Mouse (Mus musculus): ENCODE data around the gene Ocrl. TPM values are rescaled to one million over a fixed set of nuclear protein-coding genes. Genes with fewer than 3 reads are reported as not detected.
A peak's percentile ranks its signal among the peaks of the same experiment; 100 is the strongest.

Gene Ocrl
- polyA plus RNA-seq (2012; rRNA removed) = 39.4 and 46.6 TPM in 2 replicates

DNA sequence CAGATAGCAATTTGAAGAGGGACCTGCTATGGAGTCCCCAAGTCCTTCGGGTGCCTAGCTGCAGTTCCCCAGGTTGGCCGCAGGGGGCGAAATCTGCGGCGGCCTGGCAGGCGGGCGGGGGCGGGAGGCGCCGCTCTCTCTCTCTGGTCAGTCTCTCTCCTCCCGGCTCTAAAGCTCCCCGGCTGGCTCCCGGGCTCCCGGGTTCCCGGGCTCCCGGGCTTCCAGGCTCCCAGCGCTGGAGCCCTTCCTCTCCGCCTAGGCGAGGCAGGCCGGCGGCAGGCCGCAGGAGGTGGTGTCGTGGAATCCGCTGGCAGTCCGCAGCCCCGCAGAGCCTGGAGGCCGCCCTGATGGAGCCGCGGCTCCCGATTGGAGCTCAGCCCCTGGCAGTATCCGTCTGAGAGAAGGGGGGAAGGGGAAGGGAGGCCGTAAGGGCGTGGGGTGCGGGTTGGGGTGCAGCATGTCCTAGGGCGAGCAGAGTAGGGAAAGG is at the start of gene Ocrl:
Gene Ocrl (plus strand): TSS at position 82 of the 487 bp plus-strand sequence.
- TF ChIP-seq POLR2A (IDR thresholded peaks at IDR 0.05; ENCODE audit: borderline replicate concordance, extremely low read depth, insufficient read depth, insufficient read length, poor library complexity, severe bottlenecking) (no peak), CTCF (IDR thresholded peaks at IDR 0.05; ENCODE audit: borderline replicate concordance, extremely low read depth, insufficient read depth, insufficient read length) (peak; percentile 79)
- peak; percentile 85 for DNase-seq (ENCODE audit: low read depth)

DNA sequence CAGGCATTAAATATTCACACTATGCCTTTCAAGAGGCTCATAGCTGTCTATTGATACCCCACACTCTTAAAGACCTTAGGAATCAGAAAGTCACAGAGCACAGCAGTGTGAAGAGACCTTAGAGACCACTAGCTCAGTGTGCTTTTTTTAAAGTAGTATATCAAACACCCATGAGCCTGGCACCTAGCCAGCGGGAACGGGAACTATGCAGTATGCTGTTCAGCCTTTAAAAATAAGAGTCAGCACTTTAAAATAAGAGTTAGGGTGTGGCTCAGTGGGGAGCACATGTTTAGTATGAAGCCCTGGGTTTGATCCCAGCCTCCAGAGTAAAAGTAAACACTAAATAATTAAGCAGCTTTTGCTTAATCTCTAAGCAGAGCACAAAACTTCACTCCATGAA is 32.1 kb upstream of the Ocrl start:
- TF ChIP-seq CTCF (IDR thresholded peaks at IDR 0.05; ENCODE audit: borderline replicate concordance, extremely low read depth, insufficient read depth, insufficient read length) = no peak
- TF ChIP-seq POLR2A (IDR thresholded peaks at IDR 0.05; ENCODE audit: borderline replicate concordance, extremely low read depth, insufficient read depth, insufficient read length, poor library complexity, severe bottlenecking) = no peak
- DNase-seq (ENCODE audit: low read depth) = peak; percentile 13

DNA sequence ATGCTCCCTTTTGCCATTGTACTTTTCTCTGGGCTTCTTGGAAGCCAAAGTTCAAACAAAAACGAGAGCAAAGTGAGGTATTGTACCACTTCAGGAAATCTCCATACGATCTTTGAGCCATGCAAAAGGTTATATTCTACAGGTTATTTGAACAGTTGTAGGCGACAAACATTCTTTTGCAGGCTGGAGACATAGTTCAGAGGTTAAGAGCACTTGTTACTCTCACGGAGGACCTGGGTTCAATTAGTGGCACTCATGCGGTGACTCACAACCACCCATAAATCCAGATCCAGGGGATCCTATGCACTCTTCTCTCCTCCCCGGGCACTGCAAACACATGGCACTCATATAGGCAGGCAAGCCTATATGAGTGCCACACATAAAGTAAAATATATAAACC is 29.4 kb upstream of the Ocrl start:
- no peak for DNase-seq (ENCODE audit: low read depth)
- TF ChIP-seq CTCF (IDR thresholded peaks at IDR 0.05; ENCODE audit: borderline replicate concordance, extremely low read depth, insufficient read depth, insufficient read length) = no peak
- TF ChIP-seq POLR2A (IDR thresholded peaks at IDR 0.05; ENCODE audit: borderline replicate concordance, extremely low read depth, insufficient read depth, insufficient read length, poor library complexity, severe bottlenecking) = no peak

DNA sequence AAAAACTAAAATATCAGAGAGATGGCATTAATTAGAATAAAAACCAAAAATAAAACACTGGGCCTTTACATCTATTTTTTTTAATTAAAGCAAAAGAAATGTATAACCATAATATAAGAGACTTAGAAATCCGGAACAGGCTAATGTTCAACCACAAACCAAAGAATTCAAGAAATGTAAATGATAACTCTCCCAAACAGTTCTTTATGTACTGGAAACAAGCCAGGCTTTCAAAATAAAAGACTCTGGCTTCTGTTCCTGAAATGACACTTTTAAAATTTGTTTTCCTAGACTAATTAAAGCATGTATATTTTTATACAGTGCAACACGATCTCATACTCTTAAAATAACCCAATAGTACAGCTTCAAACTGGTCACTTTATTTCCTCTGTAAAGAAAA is 24.8 kb upstream of the Ocrl start:
- DNase-seq (ENCODE audit: low read depth) = no peak
- TF ChIP-seq POLR2A (IDR thresholded peaks at IDR 0.05; ENCODE audit: borderline replicate concordance, extremely low read depth, insufficient read depth, insufficient read length, poor library complexity, severe bottlenecking) = no peak
- TF ChIP-seq CTCF (IDR thresholded peaks at IDR 0.05; ENCODE audit: borderline replicate concordance, extremely low read depth, insufficient read depth, insufficient read length) = no peak

DNA sequence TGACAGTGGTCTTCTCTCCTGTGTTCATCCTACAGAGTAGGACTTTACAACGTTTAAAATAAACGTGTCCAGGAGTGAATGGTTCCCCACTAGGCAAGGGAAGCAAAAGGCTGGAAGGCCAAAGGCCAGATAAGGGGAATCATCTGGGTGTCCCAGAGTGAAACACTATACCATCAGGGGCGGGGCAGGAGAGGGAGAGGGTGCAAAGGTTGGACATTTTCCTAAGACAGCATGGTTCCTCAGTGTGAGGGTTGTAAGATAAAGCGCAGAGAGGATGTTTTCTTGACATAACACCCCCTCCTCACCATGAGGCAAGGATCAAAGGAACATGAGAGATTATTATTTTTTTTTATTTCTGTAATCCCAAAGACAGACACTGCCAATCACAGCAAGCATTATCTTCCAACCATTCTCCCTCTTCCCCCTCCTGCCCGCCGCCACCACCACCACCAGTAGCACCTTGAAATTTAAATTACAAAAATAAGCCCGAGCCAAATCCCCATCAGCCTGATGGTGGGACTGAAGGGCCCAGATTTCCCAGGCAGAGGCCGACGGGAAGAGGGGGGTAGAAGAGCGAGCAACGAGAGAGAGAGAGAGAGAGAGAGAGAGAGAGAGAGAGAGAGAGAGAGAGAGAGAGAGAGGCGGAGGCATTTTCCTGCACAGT is 20.8 kb upstream of the Ocrl start:
- TF ChIP-seq CTCF (IDR thresholded peaks at IDR 0.05; ENCODE audit: borderline replicate concordance, extremely low read depth, insufficient read depth, insufficient read length) (no peak), POLR2A (IDR thresholded peaks at IDR 0.05; ENCODE audit: borderline replicate concordance, extremely low read depth, insufficient read depth, insufficient read length, poor library complexity, severe bottlenecking) (no peak)
- peak; percentile 59 for DNase-seq (ENCODE audit: low read depth)

DNA sequence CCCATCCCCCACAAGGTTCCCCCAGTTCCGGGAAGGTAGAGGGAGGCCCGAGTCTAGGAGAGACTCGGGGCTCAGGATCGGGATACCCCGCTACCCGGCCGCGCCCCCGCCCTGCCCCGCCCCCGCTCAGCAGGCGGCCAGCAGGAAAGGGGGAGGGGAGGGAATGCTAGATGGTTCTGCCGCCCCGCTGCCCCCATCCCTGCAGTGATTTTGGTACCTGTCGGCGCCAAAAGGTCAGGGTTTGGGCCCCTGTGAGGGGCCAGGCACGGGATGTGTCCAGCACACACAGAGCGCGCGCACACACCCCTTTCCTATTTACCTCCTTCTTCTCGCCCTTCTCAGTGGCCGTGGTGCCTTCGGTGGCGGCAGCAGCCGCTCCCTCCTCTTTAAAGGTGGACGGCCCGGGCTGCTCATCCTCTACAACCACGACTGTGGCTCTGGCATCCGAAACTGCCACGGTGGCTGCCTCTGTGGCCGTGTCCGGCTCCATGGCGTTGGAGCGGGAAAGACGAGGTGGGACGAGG is 20.2 kb upstream of the Ocrl start:
- TF ChIP-seq POLR2A (IDR thresholded peaks at IDR 0.05; ENCODE audit: borderline replicate concordance, extremely low read depth, insufficient read depth, insufficient read length, poor library complexity, severe bottlenecking) (0 out of 2 replicates have a peak, but pooled peaks have one; percentile 23), CTCF (IDR thresholded peaks at IDR 0.05; ENCODE audit: borderline replicate concordance, extremely low read depth, insufficient read depth, insufficient read length) (no peak)
- DNase-seq (ENCODE audit: low read depth) = no peak

DNA sequence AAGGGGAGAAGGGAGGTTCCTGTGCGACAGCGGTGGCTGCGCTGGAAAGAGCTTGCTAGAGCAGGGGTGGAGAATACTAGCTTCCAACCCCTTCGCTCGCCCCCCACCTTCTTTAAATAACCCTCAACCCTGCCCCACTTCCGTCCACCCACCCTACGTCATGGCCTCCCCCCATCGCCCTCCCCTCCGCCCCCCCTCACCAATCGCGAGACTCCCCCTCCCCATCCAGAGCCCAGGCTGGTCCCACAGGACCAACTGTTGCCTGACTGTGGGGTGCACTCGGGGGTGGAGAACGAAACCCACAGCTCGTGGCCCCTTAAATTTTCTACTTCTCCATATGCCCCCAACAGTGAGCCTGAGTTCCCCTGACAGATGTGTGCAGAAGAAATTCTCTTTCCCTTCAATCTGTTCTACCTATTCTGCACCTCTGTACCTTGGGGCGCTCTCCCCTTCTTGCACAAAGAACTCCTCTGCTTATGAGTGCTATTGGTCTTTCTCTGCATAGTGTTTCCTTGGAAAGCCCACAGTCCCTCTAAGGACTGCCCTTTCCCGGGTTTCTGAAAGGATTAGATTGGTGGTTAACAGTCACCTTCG is 19.7 kb upstream of the Ocrl start, which contains the start of gene Smarca1:
Gene Smarca1 (minus strand): TSS at position 544 of the 594 bp plus-strand sequence.
- TF ChIP-seq CTCF (IDR thresholded peaks at IDR 0.05; ENCODE audit: borderline replicate concordance, extremely low read depth, insufficient read depth, insufficient read length) = no peak
- no peak; the same call in 1 of the 2 replicates for TF ChIP-seq POLR2A (IDR thresholded peaks at IDR 0.05; ENCODE audit: borderline replicate concordance, extremely low read depth, insufficient read depth, insufficient read length, poor library complexity, severe bottlenecking)
- DNase-seq (ENCODE audit: low read depth) = peak; percentile 49

DNA sequence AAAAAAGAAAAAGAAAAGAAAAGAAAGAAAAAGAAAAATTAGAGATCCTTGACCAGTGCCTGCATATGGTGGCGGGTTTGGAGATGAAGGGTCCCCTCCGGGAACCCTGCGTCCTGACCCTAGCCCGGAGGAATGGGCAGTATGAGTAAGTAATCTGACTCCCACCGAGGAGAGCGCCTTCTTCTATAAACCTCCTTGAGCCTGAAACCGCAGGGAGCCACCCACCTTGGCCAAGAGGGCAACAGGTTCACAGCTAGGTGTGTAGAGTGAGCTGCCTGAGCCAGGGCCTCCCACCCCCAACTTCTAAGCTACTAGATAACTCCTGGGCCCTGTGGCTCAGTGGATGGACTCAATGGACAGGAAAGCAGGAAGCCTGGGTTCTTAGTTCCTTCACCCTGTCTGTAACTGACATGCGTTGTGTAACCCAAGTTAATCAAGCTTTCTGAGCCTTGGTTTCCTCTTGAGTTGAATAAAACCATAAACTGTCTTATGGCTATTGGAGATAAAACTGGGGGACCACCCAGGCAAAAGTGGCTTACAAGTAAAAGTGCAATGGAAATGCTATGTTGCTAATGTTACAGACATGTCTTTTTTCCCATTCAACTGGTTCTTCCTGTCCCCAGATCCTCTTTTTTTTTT is 836 bp downstream of the Ocrl start:
- TF ChIP-seq POLR2A (IDR thresholded peaks at IDR 0.05; ENCODE audit: borderline replicate concordance, extremely low read depth, insufficient read depth, insufficient read length, poor library complexity, severe bottlenecking) = no peak
- no peak for TF ChIP-seq CTCF (IDR thresholded peaks at IDR 0.05; ENCODE audit: borderline replicate concordance, extremely low read depth, insufficient read depth, insufficient read length)
- peak; percentile 25 for DNase-seq (ENCODE audit: low read depth)

DNA sequence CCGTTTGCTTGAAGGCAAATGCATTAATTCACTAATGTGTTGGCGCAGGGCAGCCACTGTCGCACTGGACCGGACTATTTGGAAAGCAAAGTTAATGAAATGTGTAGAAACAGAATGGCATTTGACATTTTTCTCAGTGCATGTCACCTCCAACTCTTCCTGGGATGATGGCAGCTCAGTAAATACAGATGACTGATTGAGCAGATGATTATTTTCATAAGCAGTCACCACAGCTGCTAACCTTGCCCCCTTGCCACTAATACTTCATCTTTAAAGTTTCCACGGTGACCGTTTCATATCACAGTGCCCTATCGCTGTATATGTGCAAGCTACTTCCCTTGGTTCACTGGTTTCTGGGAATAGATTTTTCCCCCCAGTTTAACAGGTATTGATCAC is 1.4 kb downstream of the Ocrl start:
- DNase-seq (ENCODE audit: low read depth) = no peak
- TF ChIP-seq CTCF (IDR thresholded peaks at IDR 0.05; ENCODE audit: borderline replicate concordance, extremely low read depth, insufficient read depth, insufficient read length) (no peak), POLR2A (IDR thresholded peaks at IDR 0.05; ENCODE audit: borderline replicate concordance, extremely low read depth, insufficient read depth, insufficient read length, poor library complexity, severe bottlenecking) (no peak)

DNA sequence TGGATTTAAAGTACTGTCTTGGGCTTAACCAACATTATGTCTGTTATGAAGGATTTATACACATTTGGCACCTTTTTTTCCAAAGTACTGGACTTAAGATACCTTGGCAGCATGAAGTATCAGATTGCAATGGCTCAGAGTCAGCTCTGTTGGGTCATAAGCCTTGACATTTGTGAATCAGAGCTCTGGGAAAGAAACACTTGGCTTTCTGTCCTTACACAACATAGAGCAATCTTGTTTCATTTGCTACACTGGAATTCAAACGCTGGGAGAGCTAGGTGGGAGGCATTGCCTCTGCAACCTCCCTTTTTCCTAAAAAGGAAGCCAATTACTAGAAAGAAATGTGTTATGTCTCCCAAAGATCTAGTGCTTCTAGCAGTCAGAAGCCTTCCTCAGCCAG is 4.6 kb downstream of the Ocrl start:
- TF ChIP-seq CTCF (IDR thresholded peaks at IDR 0.05; ENCODE audit: borderline replicate concordance, extremely low read depth, insufficient read depth, insufficient read length) (no peak), POLR2A (IDR thresholded peaks at IDR 0.05; ENCODE audit: borderline replicate concordance, extremely low read depth, insufficient read depth, insufficient read length, poor library complexity, severe bottlenecking) (no peak)
- DNase-seq (ENCODE audit: low read depth) = no peak

DNA sequence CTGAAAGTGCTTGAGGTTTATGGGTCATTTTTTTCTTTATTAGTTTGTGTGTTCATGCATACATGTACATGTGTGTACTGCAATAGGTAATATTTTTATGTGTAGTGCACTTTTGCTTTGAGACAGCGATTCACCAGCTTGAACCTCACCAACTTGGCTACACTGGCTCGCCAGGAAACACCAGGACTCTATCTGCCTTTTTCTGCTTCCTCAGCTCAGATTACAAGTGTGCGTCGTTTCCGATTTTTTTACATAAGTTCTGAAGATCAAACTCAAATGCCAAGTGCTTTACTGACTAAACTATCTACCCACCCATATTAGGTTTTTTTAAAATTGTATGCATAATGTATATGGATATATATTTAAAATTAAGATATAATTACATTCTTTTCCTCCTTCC is 8.4 kb downstream of the Ocrl start:
- no peak for DNase-seq (ENCODE audit: low read depth)
- TF ChIP-seq CTCF (IDR thresholded peaks at IDR 0.05; ENCODE audit: borderline replicate concordance, extremely low read depth, insufficient read depth, insufficient read length) (no peak), POLR2A (IDR thresholded peaks at IDR 0.05; ENCODE audit: borderline replicate concordance, extremely low read depth, insufficient read depth, insufficient read length, poor library complexity, severe bottlenecking) (no peak)
